Mouse (Mus musculus) frontal cortex, adult 2 months (tissue): ENCODE measurements around the gene Rbm20. TPM values are rescaled to one million over a fixed set of nuclear protein-coding genes. Genes with fewer than 3 reads are reported as not detected.
"Not testable (repeated sequence)": the region's sequence is repeated elsewhere in the genome, so short reads cannot be mapped to it uniquely, and the experiment has no call there.

Source experiments
- DNase-seq, 2 experiments: peaks; one replicate each; pipeline ENCODE4 v3.0.0; 2022; ENCODE audit warnings: low spot score in 1 of 2; ENCODE audit errors: extremely low spot score in 1 of 2
- polyA plus RNA-seq: library from polyadenylated mRNA; depleted of rRNA; stranded (reverse); fragments of >200 nt; gene quantifications from 2 replicates; pipeline ENCODE4 v1.2.3, GENCODE M21; 2012; rRNA removed

Gene Rbm20
- polyA plus RNA-seq, 1 experiment: 6.9 TPM

DNA sequence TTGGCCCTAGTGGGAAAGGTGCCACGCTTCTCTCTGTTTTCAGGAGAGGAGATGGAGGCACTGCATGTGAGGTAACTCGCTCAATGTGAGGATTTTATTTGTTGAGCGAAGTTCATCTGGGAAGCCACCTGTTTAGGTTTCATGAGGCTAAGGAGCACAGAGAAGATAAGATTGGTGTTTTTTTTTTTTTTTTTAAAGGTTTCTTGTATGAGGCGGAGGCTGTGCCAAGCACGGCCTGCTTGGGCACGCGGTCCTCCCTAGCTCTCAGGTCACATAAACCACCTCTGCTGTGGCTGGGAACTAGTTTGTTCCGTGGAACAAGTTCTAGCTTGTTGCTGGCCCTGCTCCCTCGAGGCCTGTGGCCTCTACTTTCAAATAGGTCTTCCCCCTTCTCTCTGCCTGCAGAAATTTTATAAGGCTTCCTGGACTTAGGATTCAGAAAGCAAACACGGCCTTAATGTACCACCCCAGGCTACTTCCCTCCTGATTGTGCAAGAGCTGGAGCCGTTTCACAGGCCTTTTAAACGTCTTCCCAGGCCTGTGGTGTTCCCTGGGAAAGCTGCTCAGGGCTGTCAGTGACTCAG is 217.5 kb downstream of the Rbm20 start:
- no peak for DNase-seq

DNA sequence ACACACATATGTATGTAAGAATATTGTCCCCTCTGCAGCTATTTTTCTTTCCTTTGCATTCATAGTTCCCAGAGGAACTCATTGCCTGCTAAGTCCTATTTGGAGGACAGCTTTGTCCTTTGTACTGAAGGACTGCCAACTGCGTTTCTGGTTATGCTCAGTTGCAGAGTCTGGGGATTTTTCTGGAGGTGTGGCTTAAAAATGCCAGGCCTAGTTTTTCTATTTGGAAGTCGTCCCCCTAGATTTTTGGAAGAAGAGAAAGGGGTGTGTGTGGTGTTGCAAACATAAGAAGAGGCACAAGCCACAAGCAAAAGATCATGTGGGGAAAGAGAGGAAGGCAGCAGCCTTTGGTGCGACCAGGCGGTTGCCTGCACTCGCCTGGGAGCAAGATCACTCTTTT is 220.9 kb downstream of the Rbm20 start:
- DNase-seq: no peak

DNA sequence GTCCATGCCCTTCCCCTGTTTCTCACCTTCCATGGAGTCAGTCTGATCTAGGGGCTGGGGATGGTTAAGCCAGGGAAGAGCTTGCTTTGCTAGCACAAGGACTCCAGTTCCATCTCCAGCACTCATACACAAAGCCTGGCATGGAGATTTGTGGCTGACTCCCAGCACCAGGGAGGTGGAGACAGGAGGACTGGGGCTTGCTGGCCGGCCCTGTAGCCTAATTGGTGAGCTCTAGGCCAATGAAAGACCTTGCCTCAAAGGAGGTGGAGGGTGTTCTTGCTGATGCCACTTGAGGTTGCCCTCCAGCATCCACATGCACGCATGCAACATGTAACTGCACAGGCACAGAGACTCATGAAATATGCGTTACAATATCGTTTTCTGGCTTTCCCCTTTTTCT is 221.4 kb downstream of the Rbm20 start:
- no peak for DNase-seq

DNA sequence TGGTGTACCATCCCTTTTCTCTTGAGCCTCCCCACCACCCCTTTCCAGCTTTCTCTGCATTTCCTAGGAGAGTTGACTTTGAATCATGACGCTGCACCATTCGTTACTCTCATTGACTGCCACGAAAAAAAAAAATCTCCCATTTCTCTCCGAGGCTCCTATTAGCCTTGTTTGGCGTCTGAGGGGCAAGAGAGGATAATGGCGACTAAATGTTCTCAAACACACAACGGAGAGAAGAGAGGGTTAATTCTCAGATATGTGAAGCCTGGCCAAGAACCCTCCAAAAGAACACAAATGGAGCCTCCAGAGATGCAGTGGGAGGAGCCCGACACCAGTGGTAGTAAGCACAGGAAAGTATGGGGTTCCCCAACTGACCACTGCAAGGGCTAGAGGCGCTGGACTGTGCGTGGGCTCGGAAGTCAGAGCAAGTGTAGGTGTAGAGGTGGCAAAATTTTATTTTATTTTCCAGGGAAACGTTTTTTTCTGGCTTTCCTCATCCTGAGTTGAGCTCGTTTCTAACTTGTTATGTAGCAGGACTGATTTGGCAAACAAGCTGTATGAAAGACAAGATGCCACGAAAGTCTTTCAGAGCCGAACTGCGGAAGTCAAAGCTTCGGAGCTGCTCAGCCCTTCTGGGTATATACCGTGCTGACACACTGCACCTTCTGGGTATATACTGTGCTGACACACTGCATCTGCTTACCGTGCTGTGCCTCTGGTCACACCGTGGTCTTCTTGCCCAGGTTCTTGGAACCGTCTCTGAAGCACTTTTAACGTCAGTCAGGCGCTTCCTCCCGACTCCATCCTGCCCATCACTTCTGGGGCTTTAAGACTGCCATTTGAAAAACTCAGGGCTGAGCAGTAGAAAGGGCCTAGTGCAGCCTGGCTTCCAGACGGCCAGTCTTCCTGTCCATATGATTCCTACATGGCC is 222.1 kb downstream of the Rbm20 start:
- DNase-seq: no peak

DNA sequence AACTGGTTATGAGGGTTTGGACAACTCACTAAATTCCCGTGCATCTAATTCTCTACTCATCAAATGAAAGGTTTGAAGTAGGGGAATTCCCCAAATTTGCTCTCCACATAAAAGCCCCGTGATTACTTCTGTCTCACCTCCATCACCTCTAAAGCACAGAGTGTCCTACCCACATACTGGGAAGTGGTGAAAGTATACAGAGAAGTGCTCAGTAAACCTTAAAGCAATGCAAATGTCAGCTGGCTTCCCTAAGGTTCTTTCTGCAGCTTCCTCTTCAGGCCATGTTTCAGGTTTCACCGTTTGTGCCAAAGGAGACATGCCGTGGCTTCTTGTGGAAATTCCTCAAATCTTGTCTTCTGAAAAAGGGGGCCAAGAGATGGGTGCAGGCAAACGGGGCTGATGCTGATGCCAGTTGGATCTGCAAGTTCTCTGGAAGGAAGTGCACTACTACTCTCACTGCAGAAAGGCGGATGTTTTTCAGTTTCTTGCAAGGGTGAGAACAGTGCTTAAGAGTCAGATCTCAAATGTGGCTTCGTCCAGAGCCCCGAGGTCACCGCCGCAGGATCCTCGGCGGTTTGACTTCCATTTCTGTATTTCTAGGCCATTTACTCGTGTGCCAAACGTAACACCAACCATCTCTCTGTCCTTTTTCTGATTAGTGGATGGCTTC is 223.0 kb downstream of the Rbm20 start:
- no peak for DNase-seq

DNA sequence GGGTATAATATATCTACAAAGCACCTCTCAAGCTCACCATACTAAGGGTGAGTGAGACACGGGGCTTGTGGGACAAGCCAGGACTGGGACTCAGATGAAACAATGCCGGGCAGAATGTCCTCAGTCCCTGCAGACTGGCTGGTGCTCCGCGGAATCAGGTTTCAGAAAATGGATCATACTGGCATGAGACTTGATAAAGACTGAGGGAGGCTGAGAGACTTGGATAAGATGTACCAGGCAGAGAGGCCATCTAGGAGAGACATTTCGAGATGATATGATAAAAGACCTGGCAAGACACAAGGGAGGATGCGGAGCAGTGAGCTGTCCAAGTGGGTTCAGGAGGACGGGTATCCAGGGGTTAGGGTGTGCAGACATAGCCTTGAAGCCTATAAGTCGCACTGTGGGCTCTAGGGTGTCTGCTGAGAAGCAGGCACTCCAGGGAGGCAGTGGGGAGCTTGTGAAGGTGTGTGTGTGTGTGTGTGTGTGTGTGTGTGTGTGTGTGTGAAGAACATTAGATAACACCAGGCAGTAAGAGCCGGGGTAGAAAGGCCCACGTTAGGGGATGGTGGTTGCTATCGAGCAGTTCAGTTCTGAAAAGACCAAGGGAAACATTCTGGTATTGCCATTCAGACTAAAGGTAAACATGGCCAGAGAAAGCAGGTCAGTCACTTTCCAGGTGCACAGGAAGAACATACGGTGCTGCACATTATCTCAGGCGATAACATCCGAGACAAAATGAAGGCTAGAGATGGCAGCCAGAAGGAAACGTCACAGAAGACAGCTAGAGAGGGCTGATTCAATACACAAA is 225.0 kb downstream of the Rbm20 start:
- no peak for DNase-seq

DNA sequence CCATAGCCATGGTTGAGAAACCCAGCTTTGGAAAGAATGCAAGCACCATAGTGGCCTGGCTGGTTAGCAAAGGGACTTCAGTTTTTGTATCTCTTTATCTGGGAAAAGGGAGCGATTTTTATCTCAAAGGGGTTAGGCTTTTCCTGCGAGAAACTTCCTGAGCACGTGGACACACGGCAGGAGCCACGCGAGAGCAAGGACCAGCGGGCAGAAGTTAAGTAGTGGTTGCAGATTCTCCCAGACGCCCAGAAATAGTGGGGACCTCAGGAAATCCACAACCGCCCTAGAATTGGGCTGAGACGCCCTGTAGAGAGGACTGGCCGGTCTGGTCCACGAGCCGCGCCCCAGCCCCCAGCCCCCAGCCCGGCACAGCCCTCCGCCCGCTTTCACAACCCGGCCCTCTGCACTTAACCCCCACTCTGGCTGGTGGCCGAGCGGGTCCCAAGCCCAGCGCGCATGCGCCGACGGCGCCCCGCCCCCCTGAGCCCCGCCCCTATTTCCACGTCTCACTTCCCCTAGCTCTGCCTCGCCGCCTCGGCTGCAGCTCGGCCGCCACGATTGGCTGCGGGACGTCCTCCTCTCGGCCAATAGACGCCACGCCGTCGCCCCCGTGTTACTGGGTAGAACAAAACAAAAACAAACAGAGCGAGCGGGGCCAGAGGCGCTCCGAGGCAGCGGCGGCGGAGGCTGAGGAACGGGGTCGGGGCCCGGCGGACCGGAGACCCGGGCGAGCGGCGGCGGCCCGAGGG is 225.8 kb downstream of the Rbm20 start:
- peak; percentile 94 to 95 for DNase-seq

DNA sequence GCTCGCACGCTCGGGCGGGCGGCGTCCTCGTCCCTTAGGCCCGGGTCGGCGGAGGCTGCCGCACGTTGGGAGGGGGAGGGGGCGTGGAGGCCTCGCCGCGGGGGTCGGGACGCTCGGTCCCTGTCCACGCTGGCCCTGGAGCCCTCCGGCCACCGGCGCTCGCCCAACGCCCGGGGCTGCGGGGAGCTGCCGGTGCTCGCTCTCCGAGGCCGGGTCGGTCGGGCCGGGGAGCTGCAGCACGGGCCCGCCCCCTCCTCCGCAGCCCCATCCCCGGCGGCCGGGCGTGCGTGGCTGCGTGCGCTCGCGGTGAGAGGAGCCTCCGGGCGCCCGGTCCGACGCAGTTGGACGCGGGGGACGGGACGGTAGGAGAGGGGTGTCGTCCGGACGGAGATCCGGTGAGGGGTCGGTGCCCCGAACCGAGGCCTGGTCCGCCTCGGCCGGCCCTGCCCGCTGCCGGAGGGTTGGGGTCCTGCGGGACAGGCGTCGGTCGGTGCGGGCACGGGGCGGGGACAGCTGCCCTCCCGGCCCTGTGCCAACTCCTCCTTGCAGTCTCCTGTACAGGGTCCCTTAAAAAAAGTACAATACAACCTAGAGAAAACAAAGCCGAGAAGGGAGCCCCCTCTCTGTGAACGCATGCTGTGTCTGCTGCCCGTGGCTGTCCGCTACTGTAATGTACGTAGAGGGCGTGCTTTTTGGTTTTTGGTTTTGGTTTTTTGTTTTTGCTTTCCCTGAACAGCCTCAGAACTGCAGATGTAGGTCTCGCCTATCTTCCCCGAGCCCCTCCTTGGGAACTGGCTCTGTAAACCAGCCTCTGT is 226.6 kb downstream of the Rbm20 start:
- peak in 1 of 2 experiments; percentile 58 for DNase-seq

DNA sequence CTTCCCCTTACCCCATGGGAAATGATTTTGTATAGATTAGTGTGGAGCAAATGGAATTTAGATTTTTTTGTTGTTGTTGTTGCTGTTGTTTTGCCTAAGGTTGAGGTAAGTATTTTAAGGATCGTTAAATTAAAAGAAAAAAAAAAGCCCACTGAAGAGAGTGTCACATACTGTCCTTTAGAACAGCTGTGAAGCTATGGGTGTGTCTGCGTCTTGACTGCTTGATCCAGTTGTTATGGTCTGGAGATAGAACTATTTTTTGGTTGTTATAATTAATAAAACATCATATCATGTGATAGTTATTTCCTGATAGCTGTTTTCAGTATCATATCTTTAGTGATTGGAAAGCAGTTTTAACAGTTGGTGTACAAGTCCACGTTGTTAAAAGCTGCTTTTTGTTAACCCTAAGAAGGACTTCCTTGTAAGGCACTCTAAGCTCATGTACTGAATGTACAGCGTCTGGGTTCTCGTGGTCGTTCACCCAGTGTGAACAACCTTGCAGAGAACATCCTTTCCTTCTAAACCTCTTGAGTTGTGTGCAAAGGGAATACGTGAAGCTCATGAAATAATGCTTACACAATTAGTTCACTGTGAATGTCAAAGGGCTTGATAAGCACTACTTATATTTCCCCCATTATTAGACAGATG is 227.9 kb downstream of the Rbm20 start:
- DNase-seq: no peak

DNA sequence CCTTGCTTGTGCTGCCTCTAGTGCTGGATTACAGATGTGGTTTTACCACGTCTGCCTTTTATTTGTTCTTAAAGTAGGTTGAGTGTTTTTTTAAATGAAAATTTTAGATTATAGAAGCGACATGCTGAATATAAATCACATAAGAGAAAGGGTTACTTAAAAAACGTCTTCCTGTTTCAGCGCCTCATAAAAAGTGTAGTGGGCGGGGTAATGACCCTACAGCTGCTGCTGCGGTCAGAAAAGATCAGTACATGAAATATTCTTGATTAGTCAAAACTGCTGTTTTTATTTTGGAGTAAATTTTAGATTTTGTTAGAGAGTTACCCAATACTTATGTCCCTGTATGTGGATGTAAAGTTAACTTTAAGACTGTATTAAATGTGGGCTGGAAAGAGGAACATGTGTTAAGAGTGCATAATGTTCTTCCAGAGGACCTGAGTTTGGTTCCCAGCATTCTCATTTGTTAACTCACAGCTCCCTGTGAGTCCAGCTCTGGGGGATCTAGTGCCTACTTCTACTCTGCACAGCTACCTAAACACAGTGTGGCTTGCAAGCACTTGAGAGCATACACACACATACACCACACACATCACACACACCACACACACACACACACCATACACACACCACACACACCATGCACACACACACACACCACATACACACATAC is 229.1 kb downstream of the Rbm20 start:
- no peak for DNase-seq

DNA sequence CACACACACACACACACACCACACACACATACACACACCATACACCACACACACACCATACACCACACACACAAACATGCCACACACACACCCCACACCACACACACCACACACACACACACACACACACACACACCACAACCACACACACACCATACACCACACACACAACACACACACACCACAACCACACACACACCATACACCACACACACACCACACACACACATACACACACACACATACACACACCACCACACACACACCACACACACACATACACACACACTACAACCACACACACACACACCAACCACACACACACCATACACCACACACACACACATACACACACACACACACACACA is 229.6 kb downstream of the Rbm20 start:
- DNase-seq: not testable (repeated sequence)

DNA sequence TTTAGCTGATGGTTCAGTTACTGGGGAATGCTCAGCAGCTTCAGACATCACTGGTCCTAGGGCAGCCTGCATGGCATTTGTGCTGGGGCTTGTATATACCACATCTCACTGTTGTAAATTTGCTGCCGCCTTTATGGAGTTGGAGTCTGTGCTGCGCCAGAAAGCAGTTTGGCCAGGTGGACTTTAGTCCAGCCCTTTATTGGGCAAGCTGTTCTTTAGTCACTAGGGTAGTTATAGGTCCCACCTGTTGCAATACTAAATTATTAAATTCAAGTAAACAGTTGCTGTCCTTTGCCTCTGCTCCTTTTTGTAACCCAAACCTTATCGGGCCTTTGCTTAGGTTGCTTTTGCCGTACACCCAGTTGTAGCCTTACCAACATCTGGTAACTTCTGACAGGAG is 237.8 kb downstream of the Rbm20 start:
- no peak for DNase-seq

Other genes with a start within 250 kb of the Rbm20 start
- 20.1 and 31.8 TPM in 2 replicates for gene Dusp5, start 148.2 kb upstream of the Rbm20 start, polyA plus RNA-seq
- 25.4 and 28.4 TPM in 2 replicates for gene Nutf2-ps1, start 88.2 kb upstream of the Rbm20 start, polyA plus RNA-seq
- 33.8 and 37.6 TPM in 2 replicates for gene Smc3, start 76.9 kb upstream of the Rbm20 start, polyA plus RNA-seq
- 70.3 and 78.0 TPM in 2 replicates for gene Pdcd4, start 214.9 kb downstream of the Rbm20 start, polyA plus RNA-seq